Mouse (Mus musculus): ENCODE data around the gene Nacc1.
A peak's percentile ranks its signal among the peaks of the same experiment; 100 is the strongest.
"Not testable (repeated sequence)": the region's sequence is repeated elsewhere in the genome, so short reads cannot be mapped to it uniquely, and the experiment has no call there.

Nacc1 gene

GRCm38 (mm10) chr8:84638555-84639161 is 49.0 kb downstream of the Nacc1 start:
- DNase-seq = no peak

GRCm38 (mm10) chr8:84637946-84638554 is 49.6 kb downstream of the Nacc1 start:
- no peak for DNase-seq

GRCm38 (mm10) chr8:84636051-84636691 is 51.5 kb downstream of the Nacc1 start:
- peak; percentile 27 for DNase-seq

DNA sequence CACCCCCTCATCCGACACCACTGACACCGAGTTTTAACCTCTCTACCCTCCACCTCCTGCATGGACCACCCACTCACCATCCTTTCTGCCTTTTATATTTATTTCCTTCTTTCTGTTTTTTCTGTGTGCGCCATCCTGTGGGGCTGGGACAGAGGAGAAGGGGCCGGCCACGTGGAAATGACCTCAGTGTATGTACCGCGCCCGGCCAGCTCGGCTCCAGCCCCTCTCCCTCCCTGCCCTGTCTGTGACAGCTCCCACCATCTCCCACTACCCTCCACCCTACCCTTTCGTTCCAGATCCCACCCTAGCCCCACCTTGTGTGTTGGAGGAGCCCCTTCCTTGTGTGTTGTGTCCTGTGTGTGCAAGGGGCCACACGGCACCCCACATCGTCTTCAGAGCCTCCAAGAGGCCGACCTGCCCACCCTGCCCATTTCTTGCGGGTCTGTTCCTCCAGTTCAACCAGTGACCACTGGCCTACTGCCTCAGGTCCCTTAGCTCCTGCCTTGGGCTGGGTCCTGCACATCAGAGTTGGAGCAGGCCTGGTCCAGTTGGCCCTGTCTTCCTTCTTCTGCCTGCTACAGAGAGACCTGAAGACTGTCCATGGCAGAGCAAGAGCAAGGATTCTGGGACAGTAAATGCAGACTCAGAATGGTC is 52.1 kb downstream of the Nacc1 start:
- DNase-seq = no peak

DNA sequence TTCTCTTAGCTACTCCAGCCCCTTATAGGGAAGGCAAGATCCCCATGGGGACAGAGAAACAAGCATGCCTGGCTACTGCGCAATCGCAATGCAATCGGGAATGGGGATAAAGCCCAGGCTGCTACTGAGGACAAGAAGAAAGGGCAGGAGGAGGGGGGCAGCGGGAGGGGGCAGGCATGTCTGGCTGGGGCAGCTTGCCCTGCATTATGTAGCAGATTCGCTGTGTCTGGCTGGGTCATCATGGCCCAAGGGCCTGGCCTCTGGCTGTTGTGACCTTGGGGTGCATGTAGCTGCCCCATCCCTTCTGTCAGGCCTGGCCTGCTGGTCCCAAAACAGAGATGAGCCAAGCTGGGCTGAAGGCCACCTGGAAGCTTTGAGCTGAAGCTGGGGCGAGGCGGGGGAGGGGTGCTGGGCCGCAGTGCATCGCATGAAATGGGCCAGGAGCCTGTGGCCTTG is 52.8 kb downstream of the Nacc1 start:
- DNase-seq = no peak

GRCm38 (mm10) chr8:84633841-84634584 is 53.6 kb downstream of the Nacc1 start:
- no peak for DNase-seq

GRCm38 (mm10) chr8:84631813-84632212 is 55.8 kb downstream of the Nacc1 start:
- DNase-seq = no peak

DNA sequence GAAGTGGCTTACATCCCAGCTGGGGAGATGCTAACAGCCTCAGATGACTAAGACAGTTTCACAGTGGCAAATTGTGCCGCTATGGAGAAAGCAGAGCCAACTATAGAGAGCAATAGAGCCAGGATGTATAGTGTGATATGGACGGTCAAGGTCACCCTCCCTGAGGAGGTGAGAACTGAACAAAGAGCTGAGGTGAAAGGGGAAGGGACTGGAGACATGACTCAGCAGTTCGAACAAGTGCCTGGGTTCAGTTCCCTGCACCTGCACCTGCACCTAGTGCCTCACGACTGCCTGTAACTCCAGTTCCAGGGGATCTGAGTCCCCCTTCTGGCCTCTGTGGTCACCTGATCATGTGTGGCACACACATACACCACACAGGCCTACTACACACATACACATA is 57.5 kb downstream of the Nacc1 start:
- DNase-seq = no peak

- no peak for DNase-seq
These were observed 58.1 kb downstream of the Nacc1 start for GRCm38 (mm10) chr8:84629586-84629985.

DNA sequence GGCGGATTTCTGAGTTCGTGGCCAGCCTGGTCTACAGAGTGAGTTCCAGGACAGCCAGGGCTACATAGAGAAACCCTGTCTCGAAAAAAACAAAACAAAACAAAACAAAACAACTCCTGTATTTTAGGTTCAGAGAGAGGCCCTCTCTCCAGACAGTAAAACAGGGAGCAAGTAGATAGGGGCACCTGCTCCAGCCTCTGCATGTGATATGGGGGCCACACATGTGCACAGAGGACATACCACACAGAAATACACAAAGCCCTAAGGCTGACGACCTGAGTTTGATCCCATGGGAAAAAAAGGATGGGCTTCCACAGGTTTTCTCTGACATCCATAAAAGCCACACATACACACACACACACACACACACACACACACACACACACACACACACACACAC is 64.2 kb downstream of the Nacc1 start:
- DNase-seq = not testable (repeated sequence)

- DNase-seq = no peak
These were observed 66.5 kb downstream of the Nacc1 start for GRCm38 (mm10) chr8:84621102-84621625.
